Mouse (Mus musculus): Measurements from ENCODE around the gene Tnrc18.

Gene Tnrc18

GRCm38 (mm10) chr5:142723520-142724133 is 93.8 kb downstream of the Tnrc18 start:
- peak; percentile 61 for DNase-seq (ENCODE audit: low spot score)

- no peak for DNase-seq (ENCODE audit: low spot score)
Measured at GRCm38 (mm10) chr5:142719897-142720296, 97.6 kb downstream of the Tnrc18 start.

GRCm38 (mm10) chr5:142718486-142718885 is 99.0 kb downstream of the Tnrc18 start:
- no peak for DNase-seq (ENCODE audit: low spot score)

GRCm38 (mm10) chr5:142718037-142718436 is 99.4 kb downstream of the Tnrc18 start:
- DNase-seq (ENCODE audit: low spot score), result peak; percentile 66

GRCm38 (mm10) chr5:142716056-142716455 is 101.4 kb downstream of the Tnrc18 start:
- no peak for DNase-seq (ENCODE audit: low spot score)

- DNase-seq (ENCODE audit: low spot score), result no peak
Measured at GRCm38 (mm10) chr5:142715059-142715458, 102.4 kb downstream of the Tnrc18 start.

- no peak for DNase-seq (ENCODE audit: low spot score)
Measured at GRCm38 (mm10) chr5:142713966-142714365, 103.5 kb downstream of the Tnrc18 start.

GRCm38 (mm10) chr5:142712373-142712772 is 105.1 kb downstream of the Tnrc18 start:
- no peak for DNase-seq (ENCODE audit: low spot score)

- no peak for DNase-seq (ENCODE audit: low spot score)
Measured at GRCm38 (mm10) chr5:142709436-142709835, 108.0 kb downstream of the Tnrc18 start.

GRCm38 (mm10) chr5:142707709-142708108 is 109.8 kb downstream of the Tnrc18 start:
- no peak for DNase-seq (ENCODE audit: low spot score)

- DNase-seq (ENCODE audit: low spot score), result no peak
Measured at GRCm38 (mm10) chr5:142703569-142703968, 113.9 kb downstream of the Tnrc18 start.

- no peak for DNase-seq (ENCODE audit: low spot score)
Measured at GRCm38 (mm10) chr5:142702511-142703138, 114.8 kb downstream of the Tnrc18 start.

- DNase-seq (ENCODE audit: low spot score), result peak; percentile 74
Measured at GRCm38 (mm10) chr5:142701651-142702510, 115.6 kb downstream of the Tnrc18 start.

- DNase-seq (ENCODE audit: low spot score), result peak; percentile 57
Measured at GRCm38 (mm10) chr5:142700842-142701589, 116.4 kb downstream of the Tnrc18 start.

GRCm38 (mm10) chr5:142697742-142698141 is 119.7 kb downstream of the Tnrc18 start:
- DNase-seq (ENCODE audit: low spot score), result no peak

- no peak for DNase-seq (ENCODE audit: low spot score)
Measured at GRCm38 (mm10) chr5:142696865-142697264, 120.6 kb downstream of the Tnrc18 start.

GRCm38 (mm10) chr5:142696258-142696657 is 121.2 kb downstream of the Tnrc18 start:
- DNase-seq (ENCODE audit: low spot score), result no peak

- DNase-seq (ENCODE audit: low spot score), result peak; percentile 44
Measured at GRCm38 (mm10) chr5:142694627-142695340, 122.7 kb downstream of the Tnrc18 start.

GRCm38 (mm10) chr5:142693738-142694430 is 123.6 kb downstream of the Tnrc18 start:
- DNase-seq (ENCODE audit: low spot score), result no peak

GRCm38 (mm10) chr5:142692971-142693737 is 124.3 kb downstream of the Tnrc18 start:
- DNase-seq (ENCODE audit: low spot score), result no peak

Data from testis, postnatal 14 days (tissue).